In genomic region chr13:63274488-63275166, GRCm38 (mm10) we compare ENCODE assay signal across 8 mouse cellular contexts.
DNase-seq lines count a peak whose midpoint lies in the region; ATAC-seq and TF ChIP-seq lines count a peak whose summit lies in the region.
"Had no signal": no experiment of that assay in that cellular context is flagged by ENCODE, and none has a peak within 500 bp of the region (broad histone marks: within the 10 kb centered on the region; RNA-seq: fewer than 3 reads in every experiment).

No protein-coding gene starts in this region.

- peak overlapping the region; percentile 53; the same call in 1 of the 2 replicates for H3K9ac ChIP-seq in kidney, postnatal 0 days (ENCODE audit: low read depth, low read length)
- peak overlapping the region; percentile 34; the same call in 1 of the 2 replicates for H3K9ac ChIP-seq in CH12.LX (ENCODE audit: insufficient read depth, low read depth)
- H3K9ac ChIP-seq in embryonic facial prominence, embryonic 12.5 days = peak overlapping the region; percentile 42
- H3K9ac ChIP-seq in liver, embryonic 15.5 days = no peak overlapping the region

- no peak; the same call in none of the 2 replicates for TF ChIP-seq RAD21 in CH12.LX (IDR thresholded peaks at IDR 0.05; ENCODE audit: low read depth, low read length)

- no peak overlapping the region for H3K27ac ChIP-seq in kidney, postnatal 0 days
- H3K27ac ChIP-seq in CH12.LX (ENCODE audit: insufficient read depth, low read depth) = peak overlapping the region; percentile 24; the same call in 1 of the 2 replicates
- peak overlapping the region; percentile 67 for H3K27ac ChIP-seq in embryonic facial prominence, embryonic 12.5 days
- H3K27ac ChIP-seq in liver, embryonic 15.5 days (replicated peaks) = no peak overlapping the region

- H3K4me1 ChIP-seq in kidney, postnatal 0 days (replicated peaks; ENCODE audit: insufficient read depth, low read length) = peaks cover 30% of the 10 kb centered on the region
- H3K4me1 ChIP-seq in CH12.LX (ENCODE audit: control insufficient read depth in 1 of 2, insufficient read depth in 2 of 2) = peaks cover 3 to 27% of the 10 kb centered on the region in 2 experiments; a peak in 3 of 4 replicates
- peaks cover 58% of the 10 kb centered on the region for H3K4me1 ChIP-seq in embryonic facial prominence, embryonic 12.5 days
- peaks cover 30% of the 10 kb centered on the region for H3K4me1 ChIP-seq in liver, embryonic 15.5 days (replicated peaks)

- 0 out of 2 replicates have a peak, but pooled peaks cover 6% of the 10 kb centered on the region for H3K79me2 ChIP-seq in CH12.LX (replicated peaks; ENCODE audit: control insufficient read depth, extremely low read depth, insufficient read depth, poor library complexity, severe bottlenecking)

- 0 out of 2 replicates have a peak, but pooled peaks cover 2% of the 10 kb centered on the region for H3K36me3 ChIP-seq in kidney, postnatal 0 days (ENCODE audit: insufficient read depth, low read length)
- H3K36me3 ChIP-seq in CH12.LX (replicated peaks in 1 of 2; ENCODE audit: control insufficient read depth in 1 of 2, insufficient read depth in 1 of 2, low read length in 1 of 2) = peaks cover 0 to 40% of the 10 kb centered on the region in 2 experiments
- no peaks in the 10 kb centered on the region for H3K36me3 ChIP-seq in embryonic facial prominence, embryonic 12.5 days
- no peaks in the 10 kb centered on the region for H3K36me3 ChIP-seq in liver, embryonic 15.5 days (replicated peaks)

- peak overlapping the region; percentile 37 for H3K4me3 ChIP-seq in kidney, postnatal 0 days (replicated peaks; ENCODE audit: low read depth, low read length)
- no peak overlapping the region for H3K4me3 ChIP-seq in CH12.LX (replicated peaks in 1 of 3; ENCODE audit: low read depth in 2 of 3, low read length in 2 of 3, poor library complexity in 1 of 3)
- peak overlapping the region; percentile 37 for H3K4me3 ChIP-seq in embryonic facial prominence, embryonic 12.5 days
- H3K4me3 ChIP-seq in liver, embryonic 15.5 days (replicated peaks) = no peak overlapping the region

- no peak for TF ChIP-seq CTCF in kidney, postnatal 0 days (IDR thresholded peaks at IDR 0.05; ENCODE audit: low read depth)
- TF ChIP-seq CTCF in CH12.LX (conservative IDR thresholded peaks at IDR 0.05 in 1 of 2, IDR thresholded peaks at IDR 0.05 in 1 of 2; ENCODE audit: low read depth in 2 of 2, low read length in 2 of 2) = no peak

- no peak for DNase-seq in kidney, postnatal 0 days (ENCODE audit: low spot score)
- DNase-seq in kidney, adult 8-10 months = no peak
- DNase-seq in CH12.LX (ENCODE audit: extremely low read depth) = peak; percentile 35
- DNase-seq in frontal cortex, postnatal 25 days (ENCODE audit: low spot score in 2 of 2) = no peak
- DNase-seq in layer of hippocampus, adult 18-20 months (ENCODE audit: low spot score in 2 of 2) = no peak
- DNase-seq: cerebellum, adult 2 months had no signal

- in situ Hi-C loops in CH12.LX (cut with MboI; ENCODE audit: low pct_ligation_motif_present, low pct_unique_long_range_greater_than_20kb, low sequenced_read_pairs) = no loop called here

- WGBS in kidney, postnatal 0 days = 46% methylated on average over 10 of the region's 10 CpGs
- WGBS in embryonic facial prominence, embryonic 12.5 days = 52% methylated on average over 10 of the region's 10 CpGs
- WGBS in liver, embryonic 15.5 days (ENCODE audit: insufficient replicate concordance) = 72% methylated on average over 10 of the region's 10 CpGs

- no peak for ATAC-seq in kidney, postnatal 0 days (replicated peaks; ENCODE audit: low FRiP score, low read depth)
- no peak for ATAC-seq in embryonic facial prominence, embryonic 12.5 days (ENCODE audit: insufficient number of reproducible peaks, insufficient read depth, low FRiP score, low TSS enrichment)
- no peak for ATAC-seq in liver, embryonic 15.5 days (ENCODE audit: insufficient read depth)

- dilution Hi-C loops in CH12.LX (cut with MboI; ENCODE audit: extremely low pct_ligation_motif_present, extremely low pct_unique_long_range_greater_than_20kb, low sequenced_read_pairs) = no loop called here

- H3K27me3 ChIP-seq in kidney, postnatal 0 days (ENCODE audit: insufficient read depth, low read length) = no peaks in the 10 kb centered on the region
- H3K27me3 ChIP-seq in CH12.LX (replicated peaks) = no peaks in the 10 kb centered on the region
- no peaks in the 10 kb centered on the region for H3K27me3 ChIP-seq in embryonic facial prominence, embryonic 12.5 days
- H3K27me3 ChIP-seq in liver, embryonic 15.5 days = no peaks in the 10 kb centered on the region

- no peaks in the 10 kb centered on the region for H3K9me3 ChIP-seq in kidney, postnatal 0 days (replicated peaks; ENCODE audit: low read length)
- H3K9me3 ChIP-seq in CH12.LX (replicated peaks; ENCODE audit: low read length) = no peaks in the 10 kb centered on the region
- no peaks in the 10 kb centered on the region for H3K9me3 ChIP-seq in embryonic facial prominence, embryonic 12.5 days
- no peaks in the 10 kb centered on the region for H3K9me3 ChIP-seq in liver, embryonic 15.5 days (replicated peaks)

- no peak for TF ChIP-seq POLR2A in CH12.LX (IDR thresholded peaks at IDR 0.05; ENCODE audit: low read depth, low read length)

- H3K4me2 ChIP-seq in kidney, postnatal 0 days (ENCODE audit: low read length) = peak overlapping the region; percentile 59
- H3K4me2 ChIP-seq in CH12.LX (ENCODE audit: insufficient read depth, low read depth, poor library complexity, severe bottlenecking) = peak overlapping the region; percentile 78
- peak overlapping the region; percentile 41 for H3K4me2 ChIP-seq in embryonic facial prominence, embryonic 12.5 days (replicated peaks)
- peak overlapping the region; percentile 48; the same call in 1 of the 2 replicates for H3K4me2 ChIP-seq in liver, embryonic 15.5 days

- peak; percentile 95 for TF ChIP-seq EP300 in CH12.LX (IDR thresholded peaks at IDR 0.05; ENCODE audit: low read length)

TF ChIP-seq in CH12.LX, 34 proteins besides CTCF, POLR2A, EP300 and RAD21:
- TF ChIP-seq ZNF384 (IDR thresholded peaks at IDR 0.05; ENCODE audit: low read depth, low read length) = peak; percentile 74
- TF ChIP-seq BHLHE40 (IDR thresholded peaks at IDR 0.05; ENCODE audit: low read depth, low read length) = peak; percentile 78
- TF ChIP-seq MAFK (IDR thresholded peaks at IDR 0.05; ENCODE audit: insufficient replicate concordance, low read length) = 0 out of 2 replicates have a peak, but pooled peaks have one; percentile 20
- TF ChIP-seq MYC (IDR thresholded peaks at IDR 0.05; ENCODE audit: low read depth, low read length) = peak; percentile 46; the same call in 1 of the 2 replicates
- peak; percentile 64 for TF ChIP-seq MEF2A (IDR thresholded peaks at IDR 0.05; ENCODE audit: borderline replicate concordance, low read depth, low read length)
- TF ChIP-seq CHD2 (IDR thresholded peaks at IDR 0.05; ENCODE audit: low read length) = peak; percentile 59
- no peak for TF ChIP-seq ZKSCAN1 (IDR thresholded peaks at IDR 0.05; ENCODE audit: borderline replicate concordance, low read depth, low read length)
- TF ChIP-seq IRF4 (IDR thresholded peaks at IDR 0.05; ENCODE audit: low read depth, low read length) = peak; percentile 96
- TF ChIP-seq NELFE (IDR thresholded peaks at IDR 0.05; ENCODE audit: low read depth, low read length) = no peak
- peak; percentile 58 for TF ChIP-seq SIN3A (IDR thresholded peaks at IDR 0.05; ENCODE audit: low read length)
- TF ChIP-seq TCF12 (IDR thresholded peaks at IDR 0.05; ENCODE audit: low read depth, low read length) = peak; percentile 78
- TF ChIP-seq ZMIZ1 (IDR thresholded peaks at IDR 0.05; ENCODE audit: low read depth, low read length) = no peak
- no peak for TF ChIP-seq NRF1 (IDR thresholded peaks at IDR 0.05; ENCODE audit: low read depth, low read length)
- TF ChIP-seq GABPA (IDR thresholded peaks at IDR 0.05; ENCODE audit: insufficient replicate concordance, low read depth, low read length) = no peak
- peak; percentile 80 for TF ChIP-seq CHD1 (IDR thresholded peaks at IDR 0.05; ENCODE audit: low read depth, low read length)
- peak; percentile 92 for TF ChIP-seq JUND (conservative IDR thresholded peaks at IDR 0.05; ENCODE audit: low read depth, low read length)
- 0 out of 2 replicates have a peak, but pooled peaks have one; percentile 51 for TF ChIP-seq RCOR1 (conservative IDR thresholded peaks at IDR 0.05; ENCODE audit: low read depth, low read length)
- TF ChIP-seq ETS1 (conservative IDR thresholded peaks at IDR 0.05; ENCODE audit: low read depth, low read length) = peak; percentile 67; the same call in 1 of the 2 replicates
- TF ChIP-seq POLR2AphosphoS2 (IDR thresholded peaks at IDR 0.05; ENCODE audit: low read depth, low read length) = no peak
- peak; percentile 93 for TF ChIP-seq JUN (IDR thresholded peaks at IDR 0.05; ENCODE audit: insufficient read depth, low read depth, low read length)
- TF ChIP-seq MAX (IDR thresholded peaks at IDR 0.05; ENCODE audit: low read length) = peak; percentile 79
- no peak for TF ChIP-seq PAX5 (IDR thresholded peaks at IDR 0.05; ENCODE audit: low read length)
- TF ChIP-seq MXI1 (IDR thresholded peaks at IDR 0.05; ENCODE audit: low read depth, low read length) = peak; percentile 30; the same call in 1 of the 2 replicates
- no peak for TF ChIP-seq E2F4 (IDR thresholded peaks at IDR 0.05; ENCODE audit: insufficient replicate concordance, low read depth, low read length)
- no peak for TF ChIP-seq USF1 (IDR thresholded peaks at IDR 0.05; ENCODE audit: low read depth, low read length)

Comparison
In these comparisons a context has a peak if more than half of its experiments do, and no peak if none do; other contexts are left out.
1. H3K27ac ChIP-seq: peak in CH12.LX (single experiment) and embryonic facial prominence, embryonic 12.5 days (single experiment); none in kidney, postnatal 0 days (single experiment) and liver, embryonic 15.5 days (single experiment).
2. H3K4me3 ChIP-seq: peak in kidney, postnatal 0 days (single experiment) and embryonic facial prominence, embryonic 12.5 days (single experiment); none in CH12.LX (0 of 3) and liver, embryonic 15.5 days (single experiment).
3. Peak in every context shown above with its lines, with median percentiles within 50 percentile points of each other: H3K4me2 ChIP-seq.